Mouse (Mus musculus): Measurements from ENCODE around the gene Med7. TPM values are rescaled to one million over a fixed set of nuclear protein-coding genes. Genes with fewer than 3 reads are reported as not detected.
A peak's percentile ranks its signal among the peaks of the same experiment; 100 is the strongest.

Med7 gene
- polyA plus RNA-seq, 1 experiment from 2014 or later = 60.1 TPM

DNA sequence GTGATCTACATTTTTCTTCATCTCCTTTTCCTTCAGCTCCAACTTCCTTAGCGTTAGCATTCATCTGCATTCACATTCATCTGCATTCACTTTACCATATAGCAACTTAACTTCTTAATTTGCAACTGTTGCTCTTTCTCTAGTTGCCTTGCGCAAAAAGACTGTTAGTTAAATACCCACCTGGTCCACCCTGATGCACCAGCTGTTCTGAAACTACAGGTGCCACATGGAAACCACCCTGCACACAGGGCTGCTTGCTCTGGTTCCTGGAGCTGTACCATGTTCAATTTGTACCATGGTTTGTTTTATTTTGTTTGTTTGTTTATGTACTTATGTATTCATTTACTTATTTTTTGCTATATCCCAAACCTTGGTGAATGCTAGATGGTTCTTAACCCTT, 41.0 kb upstream of the Med7 start:
- 93% methylated on average over 2 of the region's 2 CpGs for WGBS (ENCODE audit: insufficient replicate concordance)
- Histone ChIP-seq H3K4me1 (ENCODE audit: control insufficient read depth, insufficient read depth, low read length) (no peaks in the 10 kb centered on the region), H3K27ac (ENCODE audit: low read depth, low read length) (no peak overlapping the region), H3K27me3 (ENCODE audit: control insufficient read depth, insufficient read depth, low read length) (no peaks in the 10 kb centered on the region), H3K9ac (ENCODE audit: low read depth, low read length) (no peak overlapping the region), H3K9me3 (replicated peaks; ENCODE audit: control insufficient read depth, low read length) (no peaks in the 10 kb centered on the region), H3K4me3 (ENCODE audit: low read depth, low read length) (no peak overlapping the region), H3K4me2 (no peak overlapping the region), H3K36me3 (ENCODE audit: control insufficient read depth, insufficient read depth, low read length) (no peaks in the 10 kb centered on the region)
- ATAC-seq (replicated peaks; ENCODE audit: insufficient number of reproducible peaks, low FRiP score, low TSS enrichment) = no peak

- H3K4me3 ChIP-seq (ENCODE audit: low read depth, low read length) = no peak within 1 kb of the TSS
- H3K9me3 ChIP-seq (replicated peaks; ENCODE audit: control insufficient read depth, low read length) = no peaks in the 10 kb centered on the region
- ATAC-seq (replicated peaks; ENCODE audit: insufficient number of reproducible peaks, low FRiP score, low TSS enrichment) = no peak
- H3K4me1 ChIP-seq (ENCODE audit: control insufficient read depth, insufficient read depth, low read length) = no peaks in the 10 kb centered on the region
- H3K36me3 ChIP-seq (ENCODE audit: control insufficient read depth, insufficient read depth, low read length) = no peaks in the 10 kb centered on the region
- H3K27ac ChIP-seq (ENCODE audit: low read depth, low read length) = no peak within 1 kb of the TSS
- WGBS (ENCODE audit: insufficient replicate concordance) = 65% methylated on average over 13 of the region's 13 CpGs
- H3K27me3 ChIP-seq (ENCODE audit: control insufficient read depth, insufficient read depth, low read length) = no peaks in the 10 kb centered on the region
- no peak within 1 kb of the TSS for H3K9ac ChIP-seq (ENCODE audit: low read depth, low read length)
- H3K4me2 ChIP-seq = no peak within 1 kb of the TSS
These were observed 40.4 kb upstream of the Med7 start, which contains the start of gene Fam71b for GRCm38 (mm10) chr11:46396167-46396859. TSS of gene Fam71b (plus strand) at chr11:46396559.

DNA sequence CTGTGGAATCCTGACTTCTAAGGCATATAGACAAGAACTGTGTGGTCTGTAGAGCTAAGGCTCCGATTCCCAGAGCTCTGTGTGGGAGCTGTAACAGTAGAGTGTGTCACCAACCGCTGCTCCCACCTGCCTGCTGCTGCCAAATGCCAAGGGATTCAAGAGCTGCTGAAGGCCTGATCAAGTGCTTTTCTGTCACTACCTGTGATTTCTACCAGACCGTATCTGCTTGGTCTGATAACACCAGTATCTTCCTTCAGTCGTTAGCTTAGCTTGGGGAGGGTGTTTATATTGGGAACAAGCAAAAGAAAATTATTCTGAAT, 39.9 kb upstream of the Med7 start:
- ATAC-seq (replicated peaks; ENCODE audit: insufficient number of reproducible peaks, low FRiP score, low TSS enrichment) = no peak
- no peak overlapping the region for H3K9ac ChIP-seq (ENCODE audit: low read depth, low read length)
- H3K36me3 ChIP-seq (ENCODE audit: control insufficient read depth, insufficient read depth, low read length) = no peaks in the 10 kb centered on the region
- 52% methylated on average over 4 of the region's 4 CpGs for WGBS (ENCODE audit: insufficient replicate concordance)
- no peak overlapping the region for H3K27ac ChIP-seq (ENCODE audit: low read depth, low read length)
- no peak overlapping the region for H3K4me2 ChIP-seq
- no peak overlapping the region for H3K4me3 ChIP-seq (ENCODE audit: low read depth, low read length)
- H3K27me3 ChIP-seq (ENCODE audit: control insufficient read depth, insufficient read depth, low read length) = no peaks in the 10 kb centered on the region
- H3K9me3 ChIP-seq (replicated peaks; ENCODE audit: control insufficient read depth, low read length) = no peaks in the 10 kb centered on the region
- H3K4me1 ChIP-seq (ENCODE audit: control insufficient read depth, insufficient read depth, low read length) = no peaks in the 10 kb centered on the region

- Histone ChIP-seq H3K27me3 (ENCODE audit: control insufficient read depth, insufficient read depth, low read length) (no peaks in the 10 kb centered on the region), H3K4me3 (ENCODE audit: low read depth, low read length) (no peak overlapping the region), H3K4me1 (ENCODE audit: control insufficient read depth, insufficient read depth, low read length) (no peaks in the 10 kb centered on the region), H3K4me2 (no peak overlapping the region), H3K27ac (ENCODE audit: low read depth, low read length) (no peak overlapping the region), H3K9me3 (replicated peaks; ENCODE audit: control insufficient read depth, low read length) (no peaks in the 10 kb centered on the region), H3K9ac (ENCODE audit: low read depth, low read length) (no peak overlapping the region), H3K36me3 (ENCODE audit: control insufficient read depth, insufficient read depth, low read length) (no peaks in the 10 kb centered on the region)
- 58% methylated on average over 2 of the region's 2 CpGs for WGBS (ENCODE audit: insufficient replicate concordance)
- ATAC-seq (replicated peaks; ENCODE audit: insufficient number of reproducible peaks, low FRiP score, low TSS enrichment) = no peak
These were observed 38.8 kb upstream of the Med7 start for GRCm38 (mm10) chr11:46397900-46398299.

- Histone ChIP-seq H3K4me3 (ENCODE audit: low read depth, low read length) (no peak overlapping the region), H3K27me3 (ENCODE audit: control insufficient read depth, insufficient read depth, low read length) (no peaks in the 10 kb centered on the region), H3K9me3 (replicated peaks; ENCODE audit: control insufficient read depth, low read length) (no peaks in the 10 kb centered on the region), H3K9ac (ENCODE audit: low read depth, low read length) (no peak overlapping the region), H3K4me1 (ENCODE audit: control insufficient read depth, insufficient read depth, low read length) (no peaks in the 10 kb centered on the region), H3K4me2 (no peak overlapping the region), H3K27ac (ENCODE audit: low read depth, low read length) (no peak overlapping the region), H3K36me3 (ENCODE audit: control insufficient read depth, insufficient read depth, low read length) (no peaks in the 10 kb centered on the region)
- no peak for ATAC-seq (replicated peaks; ENCODE audit: insufficient number of reproducible peaks, low FRiP score, low TSS enrichment)
- 65% methylated on average over 4 of the region's 4 CpGs for WGBS (ENCODE audit: insufficient replicate concordance)
These were observed 38.3 kb upstream of the Med7 start for GRCm38 (mm10) chr11:46398473-46398872.

GRCm38 (mm10) chr11:46398933-46399383, 37.8 kb upstream of the Med7 start:
- ATAC-seq (replicated peaks; ENCODE audit: insufficient number of reproducible peaks, low FRiP score, low TSS enrichment) = no peak
- H3K4me2 ChIP-seq = no peak overlapping the region
- H3K27me3 ChIP-seq (ENCODE audit: control insufficient read depth, insufficient read depth, low read length) = no peaks in the 10 kb centered on the region
- 70% methylated on average over 5 of the region's 5 CpGs for WGBS (ENCODE audit: insufficient replicate concordance)
- H3K9me3 ChIP-seq (replicated peaks; ENCODE audit: control insufficient read depth, low read length) = no peaks in the 10 kb centered on the region
- no peak overlapping the region for H3K9ac ChIP-seq (ENCODE audit: low read depth, low read length)
- H3K4me3 ChIP-seq (ENCODE audit: low read depth, low read length) = no peak overlapping the region
- no peaks in the 10 kb centered on the region for H3K36me3 ChIP-seq (ENCODE audit: control insufficient read depth, insufficient read depth, low read length)
- no peaks in the 10 kb centered on the region for H3K4me1 ChIP-seq (ENCODE audit: control insufficient read depth, insufficient read depth, low read length)
- H3K27ac ChIP-seq (ENCODE audit: low read depth, low read length) = no peak overlapping the region

- H3K36me3 ChIP-seq (ENCODE audit: control insufficient read depth, insufficient read depth, low read length) = no peaks in the 10 kb centered on the region
- no peaks in the 10 kb centered on the region for H3K4me1 ChIP-seq (ENCODE audit: control insufficient read depth, insufficient read depth, low read length)
- no peak overlapping the region for H3K4me3 ChIP-seq (ENCODE audit: low read depth, low read length)
- no peaks in the 10 kb centered on the region for H3K9me3 ChIP-seq (replicated peaks; ENCODE audit: control insufficient read depth, low read length)
- H3K4me2 ChIP-seq = no peak overlapping the region
- 76% methylated on average over 12 of the region's 12 CpGs for WGBS (ENCODE audit: insufficient replicate concordance)
- no peak overlapping the region for H3K9ac ChIP-seq (ENCODE audit: low read depth, low read length)
- no peak for ATAC-seq (replicated peaks; ENCODE audit: insufficient number of reproducible peaks, low FRiP score, low TSS enrichment)
- H3K27ac ChIP-seq (ENCODE audit: low read depth, low read length) = no peak overlapping the region
- H3K27me3 ChIP-seq (ENCODE audit: control insufficient read depth, insufficient read depth, low read length) = no peaks in the 10 kb centered on the region
These were observed 35.2 kb upstream of the Med7 start for GRCm38 (mm10) chr11:46401555-46401954.

DNA sequence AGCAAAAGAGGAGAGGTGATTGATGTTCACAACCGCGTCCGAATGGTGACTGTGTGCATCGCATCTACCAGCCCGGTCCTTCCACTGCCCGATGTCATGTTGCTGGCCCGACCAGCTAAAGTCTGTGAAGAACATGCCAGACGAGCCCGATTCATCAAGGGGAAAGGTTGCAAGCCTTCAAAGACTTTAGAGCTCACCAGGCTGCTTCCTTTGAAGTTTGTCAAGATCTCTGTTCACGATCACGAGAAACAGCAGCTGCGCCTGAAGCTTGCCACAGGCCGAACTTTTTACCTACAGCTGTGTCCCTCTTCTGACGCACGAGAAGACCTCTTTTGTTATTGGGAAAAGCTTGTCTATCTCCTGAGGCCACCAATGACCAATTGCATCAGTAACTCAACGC, 31.7 kb upstream of the Med7 start:
- Histone ChIP-seq H3K4me3 (ENCODE audit: low read depth, low read length) (no peak overlapping the region), H3K27ac (ENCODE audit: low read depth, low read length) (no peak overlapping the region), H3K9me3 (replicated peaks; ENCODE audit: control insufficient read depth, low read length) (no peaks in the 10 kb centered on the region), H3K36me3 (ENCODE audit: control insufficient read depth, insufficient read depth, low read length) (no peaks in the 10 kb centered on the region), H3K9ac (ENCODE audit: low read depth, low read length) (no peak overlapping the region), H3K4me2 (no peak overlapping the region), H3K27me3 (ENCODE audit: control insufficient read depth, insufficient read depth, low read length) (no peaks in the 10 kb centered on the region), H3K4me1 (ENCODE audit: control insufficient read depth, insufficient read depth, low read length) (no peaks in the 10 kb centered on the region)
- WGBS (ENCODE audit: insufficient replicate concordance) = 78% methylated on average over 16 of the region's 16 CpGs
- no peak for ATAC-seq (replicated peaks; ENCODE audit: insufficient number of reproducible peaks, low FRiP score, low TSS enrichment)

DNA sequence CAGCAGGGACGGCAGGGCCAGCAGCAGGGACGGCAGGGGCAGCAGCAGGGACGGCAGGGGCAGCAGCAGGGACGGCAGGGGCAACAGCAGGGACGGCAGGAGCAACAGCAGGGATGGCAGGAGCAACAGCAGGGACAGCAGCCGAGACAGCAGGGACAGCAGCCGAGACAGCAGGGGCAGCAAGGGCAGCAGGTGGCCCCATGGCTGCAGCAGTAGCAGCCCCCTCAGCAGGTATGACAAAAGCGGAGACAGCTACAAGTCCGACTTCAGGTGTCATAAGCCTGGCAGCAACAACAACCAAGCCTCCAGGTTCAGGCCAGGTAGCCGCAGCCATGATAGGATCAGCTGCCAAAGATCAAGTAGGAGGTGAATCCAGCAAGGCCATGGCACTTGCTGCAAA, 30.0 kb upstream of the Med7 start:
- Histone ChIP-seq H3K4me3 (ENCODE audit: low read depth, low read length) (0 out of 2 replicates have a peak overlapping the region, but pooled peaks have one; percentile 11), H3K4me1 (ENCODE audit: control insufficient read depth, insufficient read depth, low read length) (no peaks in the 10 kb centered on the region), H3K9ac (ENCODE audit: low read depth, low read length) (no peak overlapping the region), H3K36me3 (ENCODE audit: control insufficient read depth, insufficient read depth, low read length) (no peaks in the 10 kb centered on the region; the same call in 1 of the 2 replicates), H3K9me3 (replicated peaks; ENCODE audit: control insufficient read depth, low read length) (no peaks in the 10 kb centered on the region), H3K4me2 (peak overlapping the region; percentile 14; the same call in 1 of the 2 replicates), H3K27me3 (ENCODE audit: control insufficient read depth, insufficient read depth, low read length) (no peaks in the 10 kb centered on the region), H3K27ac (ENCODE audit: low read depth, low read length) (no peak overlapping the region)
- no peak for ATAC-seq (replicated peaks; ENCODE audit: insufficient number of reproducible peaks, low FRiP score, low TSS enrichment)
- 35% methylated on average over 10 of the region's 10 CpGs for WGBS (ENCODE audit: insufficient replicate concordance)
